Mouse (Mus musculus) colon, adult 2 months (tissue): Measurements from ENCODE around the gene Drosha. TPM values are rescaled to one million over a fixed set of nuclear protein-coding genes. Genes with fewer than 3 reads are reported as not detected.

Source experiments
- polyA plus RNA-seq: library from polyadenylated mRNA; depleted of rRNA; stranded (reverse); fragments of >200 nt; gene quantifications from 2 replicates; pipeline ENCODE4 v1.2.3, GENCODE M21; 2012; rRNA removed

Gene Drosha
- 7.8 and 8.8 TPM in 2 replicates for polyA plus RNA-seq

GRCm38 (mm10) chr15:12824197-12824952 lies at the start of gene Drosha, which contains the start of gene 6030458C11Rik:
Drosha (plus strand) TSS chr15:12824815.
6030458C11Rik (minus strand) TSS chr15:12824649.

Other genes with a start within 250 kb of the Drosha start
- 3.7 and 4.2 TPM in 2 replicates for gene Pdzd2, start 84.9 kb upstream of the Drosha start, polyA plus RNA-seq
- gene 6030458C11Rik, start 166 bp upstream of the Drosha start, polyA plus RNA-seq = 7.3 and 7.4 TPM in 2 replicates